Mouse (Mus musculus) heart, embryonic 12.5 days (tissue): ENCODE measurements around the gene Nsl1. TPM values are rescaled to one million over a fixed set of nuclear protein-coding genes. Genes with fewer than 3 reads are reported as not detected.
"Not testable (repeated sequence)": the region's sequence is repeated elsewhere in the genome, so short reads cannot be mapped to it uniquely, and the experiment has no call there.

ENCODE experiments used
- ATAC-seq: fragments of 200-750 bp; cut with Nextera tagmentation; 2 replicates; pipeline ENCODE4 v1.8.0; 2017; ENCODE audit warnings: moderate TSS enrichment, moderate library complexity; ENCODE audit not compliant: insufficient number of reproducible peaks, low FRiP score
- H3K27ac ChIP-seq: fragments of 300-500 bp; sonication (generic); 2 replicates; pipeline ENCODE4 v1.5.1; 2016; ENCODE audit warnings: mild to moderate bottlenecking, moderate library complexity; ENCODE audit not compliant: poor library complexity, severe bottlenecking
- H3K27me3 ChIP-seq: fragments of 300-500 bp; sonication (generic); replicated peaks from 2 replicates; pipeline ENCODE4 v1.6.1; 2016; ENCODE audit warnings: mild to moderate bottlenecking, moderate library complexity
- H3K36me3 ChIP-seq: fragments of 300-500 bp; sonication (generic); 2 replicates; pipeline ENCODE4 v1.6.1; 2016; ENCODE audit warnings: mild to moderate bottlenecking, moderate library complexity
- H3K4me1 ChIP-seq: fragments of 300-500 bp; sonication (generic); replicated peaks from 2 replicates; pipeline ENCODE4 v1.6.1; 2016; ENCODE audit warnings: mild to moderate bottlenecking
- H3K4me2 ChIP-seq: fragments of 300-500 bp; sonication (generic); 2 replicates; pipeline ENCODE4 v1.6.1; 2016; ENCODE audit warnings: mild to moderate bottlenecking, moderate library complexity
- H3K4me3 ChIP-seq: fragments of 300-500 bp; sonication (generic); 2 replicates; pipeline ENCODE4 v1.5.1; 2016; ENCODE audit warnings: mild to moderate bottlenecking
- H3K9ac ChIP-seq: fragments of 300-500 bp; sonication (generic); 2 replicates; pipeline ENCODE4 v1.6.1; 2016; ENCODE audit warnings: mild to moderate bottlenecking, moderate library complexity
- H3K9me3 ChIP-seq: fragments of 300-500 bp; sonication (generic); replicated peaks from 2 replicates; pipeline ENCODE4 v1.6.1; 2016; ENCODE audit warnings: mild to moderate bottlenecking, moderate library complexity
- WGBS: fragments of 180-500 bp; shearing (Covaris S2); methylation state at CpG from one replicate; pipeline ENCODE4 v1.1.7; 2016; 5-methylcytosine and 5-hydroxymethylcytosine counted together
- polyA plus RNA-seq: library from polyadenylated mRNA; unstranded; fragments of >200 nt; fragmentation: Nextera tagmentation; extraction: Ambion mirVana; gene quantifications from 2 replicates; pipeline ENCODE4 v1.2.1, GENCODE M21; 2016

The Nsl1 gene
- polyA plus RNA-seq: 15.2 and 16.7 TPM in 2 replicates

GRCm38 (mm10) chr1:191062781-191063485 lies at the start of gene Nsl1, which contains the start of gene Tatdn3:
Nsl1 (plus strand) TSS chr1:191063012.
Tatdn3 (minus strand) TSS chr1:191062932.
- ATAC-seq: peak; percentile 92
- under 1% methylated on average over 56 of the region's 56 CpGs for WGBS
- peak within 1 kb of the TSS; percentile 76 for H3K4me2 ChIP-seq
- peak within 1 kb of the TSS; percentile 95 for H3K4me3 ChIP-seq
- H3K9me3 ChIP-seq: no peaks in the 10 kb centered on the region
- peaks cover 10% of the 10 kb centered on the region for H3K4me1 ChIP-seq
- H3K36me3 ChIP-seq: peaks cover 27% of the 10 kb centered on the region
- H3K27me3 ChIP-seq: no peaks in the 10 kb centered on the region
- peak within 1 kb of the TSS; percentile 41; the same call in 1 of the 2 replicates for H3K27ac ChIP-seq
- H3K9ac ChIP-seq: peak within 1 kb of the TSS; percentile 80

DNA sequence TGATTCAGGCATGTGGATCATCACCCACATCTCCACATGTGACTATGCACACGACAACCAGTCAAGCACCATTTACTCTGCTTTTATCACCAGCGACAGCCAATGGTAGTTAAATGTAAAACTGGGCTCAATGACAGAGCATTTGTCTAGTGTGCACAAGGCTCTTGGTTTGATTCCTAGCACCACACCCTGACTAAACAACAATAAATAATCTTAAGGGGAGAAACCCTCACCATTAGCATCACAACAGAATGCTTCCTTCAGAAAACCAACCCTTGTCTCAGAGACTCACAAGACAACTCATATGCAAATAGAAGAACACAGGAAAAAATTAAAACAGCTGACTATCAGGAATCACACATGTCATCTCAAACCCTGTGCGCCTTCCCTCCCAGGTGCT lies 48.5 kb upstream of the Nsl1 start:
- no peak overlapping the region for H3K27ac ChIP-seq
- H3K36me3 ChIP-seq: peaks cover 59% of the 10 kb centered on the region
- no peak overlapping the region for H3K4me3 ChIP-seq
- H3K4me2 ChIP-seq: no peak overlapping the region
- H3K4me1 ChIP-seq: no peaks in the 10 kb centered on the region
- no peak for ATAC-seq
- H3K27me3 ChIP-seq: no peaks in the 10 kb centered on the region
- H3K9ac ChIP-seq: no peak overlapping the region
- 93% methylated on average over 3 of the region's 3 CpGs for WGBS
- no peaks in the 10 kb centered on the region for H3K9me3 ChIP-seq

DNA sequence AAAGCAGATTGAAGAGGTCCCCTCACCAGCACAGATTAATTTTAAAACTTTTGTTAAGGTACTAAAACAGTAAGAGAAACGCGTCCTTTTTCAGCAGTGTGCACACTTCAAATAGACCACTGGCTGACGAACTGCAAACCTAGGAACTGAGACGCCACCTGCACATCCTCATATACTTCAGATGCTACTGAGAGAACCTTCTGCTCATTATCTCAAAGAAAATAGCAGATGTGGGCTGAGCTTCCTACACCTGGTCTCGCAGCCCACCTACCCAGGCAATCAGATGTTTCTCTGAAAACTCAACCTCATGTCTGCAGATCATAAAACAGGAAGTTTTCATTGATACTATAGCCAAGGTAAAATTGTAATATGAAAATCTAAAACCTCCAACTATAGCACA lies 43.0 kb upstream of the Nsl1 start:
- Histone ChIP-seq H3K4me3 (no peak overlapping the region), H3K4me2 (no peak overlapping the region), H3K27me3 (no peaks in the 10 kb centered on the region), H3K36me3 (peaks cover 31% of the 10 kb centered on the region), H3K9ac (no peak overlapping the region), H3K9me3 (no peaks in the 10 kb centered on the region), H3K4me1 (peaks cover 2% of the 10 kb centered on the region; the same call in 1 of the 2 replicates), H3K27ac (no peak overlapping the region)
- 93% methylated on average over 5 of the region's 5 CpGs for WGBS
- ATAC-seq: no peak

GRCm38 (mm10) chr1:191020217-191020924 lies 42.4 kb upstream of the Nsl1 start:
- no peak overlapping the region for H3K4me3 ChIP-seq
- H3K27me3 ChIP-seq: no peaks in the 10 kb centered on the region
- H3K4me1 ChIP-seq: peaks cover 4% of the 10 kb centered on the region; the same call in 1 of the 2 replicates
- H3K9ac ChIP-seq: no peak overlapping the region
- no peak for ATAC-seq
- no peak overlapping the region for H3K4me2 ChIP-seq
- H3K9me3 ChIP-seq: no peaks in the 10 kb centered on the region
- peaks cover 27% of the 10 kb centered on the region for H3K36me3 ChIP-seq
- no peak overlapping the region for H3K27ac ChIP-seq
- 87% methylated on average over 3 of the region's 3 CpGs for WGBS

DNA sequence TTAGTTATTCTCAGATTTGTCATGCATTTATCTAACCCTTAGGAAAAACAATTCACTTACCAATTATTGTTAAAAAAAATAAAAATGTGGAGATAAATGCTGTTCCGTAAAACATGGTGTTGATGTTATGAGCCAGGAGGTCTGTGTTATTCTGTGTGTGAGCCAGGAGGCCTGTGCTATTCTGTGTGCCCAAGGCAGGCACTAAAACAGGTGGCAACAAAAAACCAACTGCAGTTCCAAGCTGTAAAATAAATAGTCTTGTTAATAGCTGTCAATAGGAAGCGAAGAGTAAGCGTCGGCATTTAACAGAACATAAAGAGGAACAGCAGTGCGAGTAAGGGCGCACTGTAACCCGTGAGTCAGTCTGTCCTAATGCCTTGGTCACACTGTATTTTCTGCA lies 41.8 kb upstream of the Nsl1 start:
- no peak for ATAC-seq
- 89% methylated on average over 7 of the region's 7 CpGs for WGBS
- H3K36me3 ChIP-seq: peaks cover 27% of the 10 kb centered on the region

GRCm38 (mm10) chr1:191023140-191023539 lies 39.7 kb upstream of the Nsl1 start:
- H3K27ac ChIP-seq: no peak overlapping the region
- ATAC-seq: no peak
- 93% methylated on average over 2 of the region's 2 CpGs for WGBS

More for the DNA sequence above, 41.8 kb upstream of the Nsl1 start:
- no peak overlapping the region for H3K4me3 ChIP-seq
- no peak overlapping the region for H3K4me2 ChIP-seq
- no peaks in the 10 kb centered on the region for H3K27me3 ChIP-seq
- H3K9ac ChIP-seq: no peak overlapping the region
- no peaks in the 10 kb centered on the region for H3K9me3 ChIP-seq
- H3K27ac ChIP-seq: no peak overlapping the region
- peaks cover 4% of the 10 kb centered on the region; the same call in 1 of the 2 replicates for H3K4me1 ChIP-seq

GRCm38 (mm10) chr1:191023806-191024205 lies 39.0 kb upstream of the Nsl1 start:
- H3K4me2 ChIP-seq, H3K27ac ChIP-seq, ATAC-seq, H3K9me3 ChIP-seq, H3K9ac ChIP-seq, H3K4me3 ChIP-seq, H3K27me3 ChIP-seq: not testable (repeated sequence)
- Histone ChIP-seq H3K36me3 (peaks cover 18% of the 10 kb centered on the region), H3K4me1 (peaks cover 13% of the 10 kb centered on the region)
- 95% methylated on average over 6 of the region's 6 CpGs for WGBS

More at GRCm38 (mm10) chr1:191023140-191023539, 39.7 kb upstream of the Nsl1 start:
- H3K9ac ChIP-seq: no peak overlapping the region
- no peak overlapping the region for H3K4me3 ChIP-seq
- no peaks in the 10 kb centered on the region for H3K9me3 ChIP-seq
- H3K27me3 ChIP-seq: no peaks in the 10 kb centered on the region
- H3K4me1 ChIP-seq: peaks cover 13% of the 10 kb centered on the region
- peaks cover 21% of the 10 kb centered on the region for H3K36me3 ChIP-seq
- no peak overlapping the region for H3K4me2 ChIP-seq

DNA sequence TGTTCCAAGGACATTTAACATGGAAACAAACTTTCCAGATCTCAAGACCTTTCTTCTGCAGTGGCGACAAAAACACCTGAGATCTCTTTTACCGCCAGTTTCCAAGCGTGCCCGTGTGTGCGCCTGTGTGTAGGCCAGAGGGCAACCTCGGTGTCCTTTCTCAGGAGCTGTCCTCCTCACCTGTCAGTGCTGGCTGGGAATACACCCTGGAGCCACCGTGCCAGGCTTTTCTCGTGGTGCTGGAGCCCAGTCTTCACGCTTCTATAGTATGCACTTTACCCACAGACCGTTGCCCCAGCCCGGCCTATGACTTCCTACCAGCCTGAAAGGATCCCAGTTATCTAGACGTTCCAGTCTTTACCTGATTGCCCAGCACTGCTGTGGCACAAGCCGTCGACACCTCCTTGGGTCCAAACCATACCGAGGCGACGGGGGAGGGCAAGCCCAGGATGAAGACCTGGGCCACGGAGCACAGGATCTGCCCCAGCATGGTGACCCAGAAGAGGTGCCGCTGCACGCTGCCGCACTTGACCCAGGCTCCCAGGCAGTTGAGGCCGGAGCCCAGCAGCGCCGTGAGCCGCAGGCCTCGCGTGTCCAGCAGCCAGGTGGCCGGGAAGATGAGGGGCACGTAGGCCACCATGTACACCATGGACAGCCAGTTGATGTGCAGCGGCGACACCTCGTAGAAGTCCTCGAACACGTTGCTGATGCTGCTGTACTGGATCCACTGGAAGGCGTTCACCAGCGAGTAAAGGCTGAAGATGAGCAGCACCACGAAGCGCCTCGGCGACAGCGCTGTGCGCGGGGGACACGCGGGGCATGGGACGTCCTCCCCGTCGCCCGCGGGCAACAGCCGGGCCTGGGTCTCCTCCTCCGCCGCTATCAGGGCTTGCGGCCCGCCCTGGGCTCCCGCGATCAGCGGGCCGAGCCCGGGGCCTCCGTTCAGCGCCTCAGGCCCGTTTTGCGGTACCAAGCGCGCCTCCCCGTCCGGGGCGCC lies 37.5 kb upstream of the Nsl1 start:
- ATAC-seq: peak; percentile 38
- H3K27ac ChIP-seq: peak overlapping the region; percentile 94
- peak overlapping the region; percentile 93 for H3K4me2 ChIP-seq
- WGBS: 2% methylated on average over 69 of the region's 69 CpGs
- peaks cover 13% of the 10 kb centered on the region for H3K4me1 ChIP-seq
- no peaks in the 10 kb centered on the region for H3K27me3 ChIP-seq
- H3K9me3 ChIP-seq: no peaks in the 10 kb centered on the region
- peak overlapping the region; percentile 83 for H3K4me3 ChIP-seq
- H3K9ac ChIP-seq: peak overlapping the region; percentile 93
- peaks cover 9% of the 10 kb centered on the region for H3K36me3 ChIP-seq

GRCm38 (mm10) chr1:191026021-191026713 lies 36.6 kb upstream of the Nsl1 start, which contains the start of gene Flvcr1:
Flvcr1 (minus strand) TSS chr1:191026158.
- Histone ChIP-seq H3K36me3 (peaks cover 9% of the 10 kb centered on the region), H3K4me2 (peak within 1 kb of the TSS; percentile 93), H3K9me3 (no peaks in the 10 kb centered on the region), H3K27me3 (no peaks in the 10 kb centered on the region), H3K27ac (peak within 1 kb of the TSS; percentile 94), H3K9ac (peak within 1 kb of the TSS; percentile 93), H3K4me3 (peak within 1 kb of the TSS; percentile 83), H3K4me1 (peaks cover 13% of the 10 kb centered on the region)
- WGBS: under 1% methylated on average over 50 of the region's 50 CpGs
- ATAC-seq: peak; percentile 98

GRCm38 (mm10) chr1:191030182-191030581 lies 32.6 kb upstream of the Nsl1 start:
- no peak overlapping the region for H3K9ac ChIP-seq
- 66% methylated on average over 10 of the region's 10 CpGs for WGBS
- H3K27me3 ChIP-seq: no peaks in the 10 kb centered on the region
- no peaks in the 10 kb centered on the region for H3K9me3 ChIP-seq
- H3K4me1 ChIP-seq: peaks cover 9% of the 10 kb centered on the region
- no peak overlapping the region for H3K27ac ChIP-seq
- no peak overlapping the region for H3K4me2 ChIP-seq
- H3K4me3 ChIP-seq: no peak overlapping the region
- no peak for ATAC-seq
- H3K36me3 ChIP-seq: no peaks in the 10 kb centered on the region
